Mouse (Mus musculus) colon, adult 2 months (tissue): ENCODE results near the gene Slc25a34. TPM values are rescaled to one million over a fixed set of nuclear protein-coding genes. Genes with fewer than 3 reads are reported as not detected.

Source experiments
- polyA plus RNA-seq: library from polyadenylated mRNA; depleted of rRNA; stranded (reverse); fragments of >200 nt; gene quantifications from 2 replicates; pipeline ENCODE4 v1.2.3, GENCODE M21; 2012; rRNA removed

Slc25a34 gene
- 44.8 and 48.5 TPM in 2 replicates for polyA plus RNA-seq

GRCm38 (mm10) chr4:141623666-141624065, at the start of gene Slc25a34:
Slc25a34 (minus strand) TSS chr4:141623821.

GRCm38 (mm10) chr4:141664799-141665198, 41.2 kb upstream of the Slc25a34 start, which contains the start of gene Plekhm2:
Plekhm2 (minus strand) TSS chr4:141664899.

GRCm38 (mm10) chr4:141618565-141619243, 4.9 kb downstream of the Slc25a34 start, which contains the start of gene Tmem82:
Tmem82 (minus strand) TSS chr4:141618633.

GRCm38 (mm10) chr4:141605861-141606260, 17.8 kb downstream of the Slc25a34 start, which contains the start of gene Fblim1:
Fblim1 (minus strand) TSS chr4:141606096.

Other genes starting within 250 kb of the Slc25a34 start
- 0.06 TPM in 1 of 2 replicates, not detected in the other for gene Clcnka, start 225.1 kb downstream of the Slc25a34 start, polyA plus RNA-seq
- gene Clcnkb, start 207.8 kb downstream of the Slc25a34 start, polyA plus RNA-seq, result 0.08 and 0.92 TPM in 2 replicates
- 16.5 and 19.5 TPM in 2 replicates for gene Hspb7, start 203.0 kb downstream of the Slc25a34 start, polyA plus RNA-seq
- gene Srarp, start 187.7 kb downstream of the Slc25a34 start, polyA plus RNA-seq, result 0.35 and 0.40 TPM in 2 replicates
- gene Zbtb17, start 179.2 kb downstream of the Slc25a34 start, polyA plus RNA-seq, result 40.2 and 41.1 TPM in 2 replicates
- 21.2 and 27.0 TPM in 2 replicates for gene Spen, start 85.2 kb downstream of the Slc25a34 start, polyA plus RNA-seq
- gene Fblim1, start 17.7 kb downstream of the Slc25a34 start, polyA plus RNA-seq, result 118 and 124 TPM in 2 replicates
- gene Tmem82, start 5.2 kb downstream of the Slc25a34 start, polyA plus RNA-seq, result 43.3 and 46.4 TPM in 2 replicates
- gene Plekhm2, start 41.1 kb upstream of the Slc25a34 start, polyA plus RNA-seq, result 28.6 and 29.1 TPM in 2 replicates
- gene Rsc1a1, start 61.8 kb upstream of the Slc25a34 start, polyA plus RNA-seq, result 8.7 and 14.3 TPM in 2 replicates
- gene Ddi2, start 99.6 kb upstream of the Slc25a34 start, polyA plus RNA-seq, result 17.2 and 20.5 TPM in 2 replicates
- 0.17 and 0.58 TPM in 2 replicates for gene Agmat, start 122.9 kb upstream of the Slc25a34 start, polyA plus RNA-seq
- gene Dnajc16, start 167.1 kb upstream of the Slc25a34 start, polyA plus RNA-seq, result 8.2 and 9.1 TPM in 2 replicates
- 21.1 and 22.4 TPM in 2 replicates for gene Casp9, start 169.8 kb upstream of the Slc25a34 start, polyA plus RNA-seq
- gene Cela2a, start 202.3 kb upstream of the Slc25a34 start, polyA plus RNA-seq, result 9.3 and 11,101 TPM in 2 replicates
- gene Ctrc, start 222.5 kb upstream of the Slc25a34 start, polyA plus RNA-seq, result 0.84 and 1,055 TPM in 2 replicates